Mouse (Mus musculus): Measurements from ENCODE around the gene Dlgap4.
A peak's percentile ranks its signal among the peaks of the same experiment; 100 is the strongest.

Gene Dlgap4

DNA sequence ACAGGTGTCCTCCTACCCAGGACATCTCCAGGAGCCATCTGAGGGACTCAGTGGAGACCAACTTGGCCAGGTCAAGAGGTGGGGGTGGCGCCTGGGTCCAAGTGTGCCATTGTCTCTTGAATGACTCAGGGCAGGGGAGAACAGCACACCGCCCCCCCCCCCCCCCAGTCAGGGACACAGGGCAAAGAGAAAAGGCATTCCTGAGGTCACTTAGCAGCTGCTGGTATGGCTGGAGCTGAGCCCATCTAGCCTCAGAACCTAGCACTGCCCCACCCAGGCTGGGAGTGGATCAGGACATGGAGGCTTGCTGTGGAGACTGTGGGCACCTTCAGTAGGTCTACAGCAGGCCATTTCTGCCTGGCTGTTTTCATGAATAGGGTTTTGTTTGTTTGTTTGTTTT, 9.7 kb downstream of the Dlgap4 start:
- H3K27me3 ChIP-seq (ENCODE audit: insufficient read depth, low read length): peaks cover 6% of the 10 kb centered on the region; the same call in 1 of the 2 replicates
- TF ChIP-seq POU5F1 (IDR thresholded peaks at IDR 0.05; ENCODE audit: borderline replicate concordance, low read length) (no peak), CTCF (conservative IDR thresholded peaks at IDR 0.05; ENCODE audit: low read length) (no peak), NANOG (IDR thresholded peaks at IDR 0.05; ENCODE audit: borderline replicate concordance, low read length) (no peak)
- H3K4me3 ChIP-seq (replicated peaks; ENCODE audit: low read length): no peak overlapping the region
- H3K4me1 ChIP-seq (replicated peaks; ENCODE audit: low read depth, low read length): peaks cover 63% of the 10 kb centered on the region
- H3K9me3 ChIP-seq (ENCODE audit: low read length): no peaks in the 10 kb centered on the region
- no peaks in the 10 kb centered on the region for H3K36me3 ChIP-seq (ENCODE audit: insufficient read depth, low read length)

DNA sequence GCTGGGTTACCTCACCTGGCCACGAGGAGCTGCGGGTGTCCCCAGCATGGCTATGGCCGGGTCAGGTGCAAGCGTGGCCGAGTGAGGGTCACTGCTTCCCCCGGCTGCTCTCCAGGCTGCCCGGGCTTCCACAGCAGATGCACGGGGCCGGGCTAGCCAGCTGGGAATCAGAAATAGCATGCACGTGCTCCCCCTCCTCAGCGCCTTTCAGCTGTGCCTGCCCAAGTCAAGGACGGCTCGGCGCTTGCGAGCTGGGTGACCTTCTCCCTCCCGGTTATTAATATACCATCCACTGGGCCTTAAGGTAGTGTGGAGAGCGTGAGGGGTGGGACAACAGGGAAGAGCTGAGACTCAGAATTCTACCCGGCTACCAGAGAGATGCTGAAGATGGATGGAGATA, 11.8 kb downstream of the Dlgap4 start:
- H3K36me3 ChIP-seq (ENCODE audit: insufficient read depth, low read length): no peaks in the 10 kb centered on the region
- peaks cover 54% of the 10 kb centered on the region for H3K4me1 ChIP-seq (replicated peaks; ENCODE audit: low read depth, low read length)
- no peak for TF ChIP-seq NANOG (IDR thresholded peaks at IDR 0.05; ENCODE audit: borderline replicate concordance, low read length)
- TF ChIP-seq POU5F1 (IDR thresholded peaks at IDR 0.05; ENCODE audit: borderline replicate concordance, low read length): no peak
- TF ChIP-seq CTCF (conservative IDR thresholded peaks at IDR 0.05; ENCODE audit: low read length): no peak
- H3K9me3 ChIP-seq (ENCODE audit: low read length): no peaks in the 10 kb centered on the region
- 0 out of 2 replicates have a peak overlapping the region, but pooled peaks have one; percentile 17 for H3K4me3 ChIP-seq (replicated peaks; ENCODE audit: low read length)
- H3K27me3 ChIP-seq (ENCODE audit: insufficient read depth, low read length): no peaks in the 10 kb centered on the region; the same call in 1 of the 2 replicates

DNA sequence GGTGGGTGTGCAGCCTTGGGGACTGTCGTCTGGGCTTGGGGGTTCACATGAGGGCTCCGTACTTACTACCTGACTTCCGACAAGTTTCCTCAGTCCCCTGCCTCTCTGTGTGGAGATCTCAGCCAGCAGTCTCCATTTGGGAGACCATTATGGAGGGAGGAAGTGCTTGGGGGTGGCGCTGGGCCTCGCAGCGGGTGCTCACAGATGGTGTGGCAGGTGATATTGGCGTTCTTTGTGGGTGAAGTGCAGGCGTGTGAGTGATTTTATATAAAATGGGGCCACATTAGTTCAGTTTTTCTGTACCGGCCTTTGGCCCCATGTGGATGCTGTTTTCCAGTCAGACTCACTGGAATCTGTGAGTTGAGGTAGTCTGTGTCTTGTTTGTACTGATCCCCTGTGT, 12.6 kb downstream of the Dlgap4 start:
- H3K27me3 ChIP-seq (ENCODE audit: insufficient read depth, low read length): no peaks in the 10 kb centered on the region; the same call in 1 of the 2 replicates
- H3K4me1 ChIP-seq (replicated peaks; ENCODE audit: low read depth, low read length): peaks cover 51% of the 10 kb centered on the region
- TF ChIP-seq CTCF (conservative IDR thresholded peaks at IDR 0.05; ENCODE audit: low read length): no peak
- TF ChIP-seq NANOG (IDR thresholded peaks at IDR 0.05; ENCODE audit: borderline replicate concordance, low read length): no peak
- TF ChIP-seq POU5F1 (IDR thresholded peaks at IDR 0.05; ENCODE audit: borderline replicate concordance, low read length): no peak
- no peaks in the 10 kb centered on the region for H3K36me3 ChIP-seq (ENCODE audit: insufficient read depth, low read length)
- H3K9me3 ChIP-seq (ENCODE audit: low read length): no peaks in the 10 kb centered on the region
- no peak overlapping the region for H3K4me3 ChIP-seq (replicated peaks; ENCODE audit: low read length)

DNA sequence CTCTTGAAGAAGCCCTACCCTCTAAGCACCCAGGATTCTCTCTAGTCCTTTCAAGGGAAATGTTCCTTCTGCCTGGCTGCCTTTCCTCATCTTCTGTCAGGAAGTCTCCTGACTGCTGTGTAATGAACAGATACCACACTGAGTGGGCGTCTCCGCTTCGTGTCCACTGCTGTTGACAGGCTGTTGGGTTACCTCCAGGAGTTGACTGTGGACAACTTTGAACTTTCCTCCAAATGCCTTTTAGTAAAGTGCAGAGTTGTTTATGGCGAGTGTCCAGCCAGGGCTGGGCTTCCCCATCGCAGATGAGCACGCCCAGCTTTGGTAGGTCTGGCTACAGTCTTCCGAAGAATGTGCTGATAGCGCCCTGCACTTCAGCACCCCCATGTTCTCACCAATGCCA, 13.0 kb downstream of the Dlgap4 start:
- no peaks in the 10 kb centered on the region; the same call in 1 of the 2 replicates for H3K27me3 ChIP-seq (ENCODE audit: insufficient read depth, low read length)
- no peak overlapping the region for H3K4me3 ChIP-seq (replicated peaks; ENCODE audit: low read length)
- H3K36me3 ChIP-seq (ENCODE audit: insufficient read depth, low read length): no peaks in the 10 kb centered on the region
- no peaks in the 10 kb centered on the region for H3K9me3 ChIP-seq (ENCODE audit: low read length)
- TF ChIP-seq POU5F1 (IDR thresholded peaks at IDR 0.05; ENCODE audit: borderline replicate concordance, low read length) (no peak), CTCF (conservative IDR thresholded peaks at IDR 0.05; ENCODE audit: low read length) (no peak), NANOG (IDR thresholded peaks at IDR 0.05; ENCODE audit: borderline replicate concordance, low read length) (no peak)
- peaks cover 47% of the 10 kb centered on the region for H3K4me1 ChIP-seq (replicated peaks; ENCODE audit: low read depth, low read length)

DNA sequence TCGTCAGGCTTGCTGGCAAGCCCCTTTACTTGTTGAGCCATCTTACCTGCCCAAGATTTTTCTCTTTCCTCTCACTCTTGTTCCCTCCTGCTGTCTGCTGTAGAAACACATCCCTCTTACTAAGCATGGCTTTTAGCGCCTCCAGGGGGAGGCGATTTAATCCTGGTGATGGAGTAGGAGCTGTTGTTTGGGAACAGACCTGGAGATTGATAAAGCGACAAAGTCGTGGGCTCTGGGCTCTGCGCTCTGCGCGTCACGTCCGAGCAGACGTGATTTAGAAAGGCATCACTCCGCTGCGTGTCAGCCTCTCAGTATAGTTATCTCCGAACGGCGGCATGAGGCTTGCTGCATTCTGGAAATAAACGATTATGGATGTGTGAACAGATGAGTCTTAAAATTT, 14.4 kb downstream of the Dlgap4 start:
- Histone ChIP-seq H3K4me1 (replicated peaks; ENCODE audit: low read depth, low read length) (peaks cover 42% of the 10 kb centered on the region), H3K36me3 (ENCODE audit: insufficient read depth, low read length) (no peaks in the 10 kb centered on the region), H3K4me3 (replicated peaks; ENCODE audit: low read length) (no peak overlapping the region), H3K9me3 (ENCODE audit: low read length) (no peaks in the 10 kb centered on the region), H3K27me3 (ENCODE audit: insufficient read depth, low read length) (no peaks in the 10 kb centered on the region; the same call in 1 of the 2 replicates)
- TF ChIP-seq POU5F1 (IDR thresholded peaks at IDR 0.05; ENCODE audit: borderline replicate concordance, low read length) (no peak), CTCF (conservative IDR thresholded peaks at IDR 0.05; ENCODE audit: low read length) (no peak), NANOG (IDR thresholded peaks at IDR 0.05; ENCODE audit: borderline replicate concordance, low read length) (no peak)

DNA sequence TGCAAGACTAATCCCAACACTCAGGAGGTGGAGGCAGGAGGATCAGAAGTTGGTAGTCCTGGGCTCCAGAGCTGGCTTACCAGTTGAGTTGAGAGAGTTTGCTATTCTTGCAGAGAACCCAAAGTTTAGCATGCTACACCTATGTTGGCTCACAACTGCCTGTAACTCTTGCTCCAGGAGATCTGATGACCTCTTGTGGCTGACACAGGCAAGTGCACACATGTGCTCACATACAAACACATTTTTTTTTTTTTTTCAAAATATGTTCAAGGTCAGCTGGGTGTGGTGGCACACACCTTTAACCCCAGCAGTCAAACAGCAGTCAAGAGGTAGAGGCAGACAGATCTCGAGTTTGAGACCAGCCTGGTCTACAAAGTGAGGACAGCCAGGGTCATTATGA, 16.8 kb downstream of the Dlgap4 start:
- Histone ChIP-seq H3K4me3 (replicated peaks; ENCODE audit: low read length) (no peak overlapping the region), H3K4me1 (replicated peaks; ENCODE audit: low read depth, low read length) (peaks cover 25% of the 10 kb centered on the region), H3K9me3 (ENCODE audit: low read length) (no peaks in the 10 kb centered on the region), H3K36me3 (ENCODE audit: insufficient read depth, low read length) (no peaks in the 10 kb centered on the region), H3K27me3 (ENCODE audit: insufficient read depth, low read length) (no peaks in the 10 kb centered on the region)
- TF ChIP-seq POU5F1 (IDR thresholded peaks at IDR 0.05; ENCODE audit: borderline replicate concordance, low read length) (no peak), NANOG (IDR thresholded peaks at IDR 0.05; ENCODE audit: borderline replicate concordance, low read length) (no peak), CTCF (conservative IDR thresholded peaks at IDR 0.05; ENCODE audit: low read length) (peak; percentile 59)

DNA sequence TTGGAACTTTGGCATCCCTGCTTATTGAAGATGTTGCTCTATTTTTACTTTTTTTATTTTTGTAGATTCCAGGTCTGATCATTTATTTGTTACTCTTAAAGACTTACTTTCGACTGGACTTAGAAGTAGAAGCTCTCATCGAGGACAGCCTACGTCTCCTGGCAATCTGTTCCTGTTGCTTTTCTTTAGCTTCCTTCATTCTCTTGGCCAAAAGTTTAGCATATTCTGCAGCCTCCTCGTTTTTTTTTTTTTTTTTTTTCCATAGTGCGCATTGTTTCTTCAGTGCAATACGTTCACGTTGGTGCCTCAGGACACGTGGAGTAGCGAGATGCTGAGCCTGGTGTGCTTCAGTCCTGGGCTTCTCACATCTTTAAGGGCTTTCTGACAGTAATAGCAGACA, 19.2 kb downstream of the Dlgap4 start:
- H3K4me3 ChIP-seq (replicated peaks; ENCODE audit: low read length): no peak overlapping the region
- no peaks in the 10 kb centered on the region for H3K36me3 ChIP-seq (ENCODE audit: insufficient read depth, low read length)
- no peaks in the 10 kb centered on the region for H3K9me3 ChIP-seq (ENCODE audit: low read length)
- TF ChIP-seq CTCF (conservative IDR thresholded peaks at IDR 0.05; ENCODE audit: low read length) (no peak), NANOG (IDR thresholded peaks at IDR 0.05; ENCODE audit: borderline replicate concordance, low read length) (no peak), POU5F1 (IDR thresholded peaks at IDR 0.05; ENCODE audit: borderline replicate concordance, low read length) (no peak)
- H3K4me1 ChIP-seq (replicated peaks; ENCODE audit: low read depth, low read length): peaks cover 10% of the 10 kb centered on the region
- H3K27me3 ChIP-seq (ENCODE audit: insufficient read depth, low read length): no peaks in the 10 kb centered on the region

DNA sequence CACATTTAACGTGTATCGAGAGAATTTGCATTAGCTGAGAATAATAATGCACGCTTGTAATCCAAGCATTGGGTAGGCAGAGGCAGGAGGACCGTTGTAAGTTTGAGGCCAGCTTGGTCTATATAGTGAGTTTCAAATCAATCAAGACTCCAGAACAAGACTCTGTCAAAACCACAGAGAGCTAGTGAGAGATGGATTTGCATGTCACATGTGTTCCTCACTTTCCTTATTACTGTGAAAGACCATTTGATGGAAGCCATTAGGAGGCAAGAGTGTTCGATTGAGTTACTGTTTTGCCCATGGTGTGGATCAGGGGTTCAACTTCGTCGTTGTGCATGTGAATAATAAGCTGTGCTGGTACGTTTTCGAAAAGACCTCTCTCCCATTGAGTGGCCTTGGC, 21.6 kb downstream of the Dlgap4 start:
- Histone ChIP-seq H3K4me3 (replicated peaks; ENCODE audit: low read length) (no peak overlapping the region), H3K27me3 (ENCODE audit: insufficient read depth, low read length) (no peaks in the 10 kb centered on the region), H3K36me3 (ENCODE audit: insufficient read depth, low read length) (no peaks in the 10 kb centered on the region), H3K4me1 (replicated peaks; ENCODE audit: low read depth, low read length) (peaks cover 10% of the 10 kb centered on the region), H3K9me3 (ENCODE audit: low read length) (no peaks in the 10 kb centered on the region)
- no peak for TF ChIP-seq NANOG (IDR thresholded peaks at IDR 0.05; ENCODE audit: borderline replicate concordance, low read length)
- no peak for TF ChIP-seq POU5F1 (IDR thresholded peaks at IDR 0.05; ENCODE audit: borderline replicate concordance, low read length)
- TF ChIP-seq CTCF (conservative IDR thresholded peaks at IDR 0.05; ENCODE audit: low read length): no peak

DNA sequence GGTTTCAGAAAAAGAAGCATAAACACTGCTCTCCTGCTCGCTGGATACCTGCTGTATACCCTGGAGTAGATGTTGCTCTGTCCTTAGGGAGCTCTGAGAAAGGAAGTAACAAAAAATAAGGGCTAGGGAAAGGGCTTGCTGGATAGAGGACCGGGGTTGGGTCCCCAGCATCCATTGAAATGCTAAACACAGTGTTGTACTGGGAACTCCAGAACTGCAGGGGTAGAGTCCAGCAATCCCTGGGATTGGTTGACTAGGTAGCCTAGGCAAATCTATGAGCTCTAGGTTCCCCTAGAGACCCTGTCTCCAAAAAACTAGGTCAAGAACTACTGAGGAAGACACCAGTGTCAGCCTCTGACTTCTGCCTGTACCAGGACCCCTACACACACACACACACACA, 27.6 kb downstream of the Dlgap4 start:
- no peaks in the 10 kb centered on the region for H3K9me3 ChIP-seq (ENCODE audit: low read length)
- peaks cover 68% of the 10 kb centered on the region for H3K4me1 ChIP-seq (replicated peaks; ENCODE audit: low read depth, low read length)
- H3K27me3 ChIP-seq (ENCODE audit: insufficient read depth, low read length): no peaks in the 10 kb centered on the region
- peak overlapping the region; percentile 57 for H3K4me3 ChIP-seq (replicated peaks; ENCODE audit: low read length)
- TF ChIP-seq NANOG (IDR thresholded peaks at IDR 0.05; ENCODE audit: borderline replicate concordance, low read length): no peak
- no peak for TF ChIP-seq CTCF (conservative IDR thresholded peaks at IDR 0.05; ENCODE audit: low read length)
- no peak for TF ChIP-seq POU5F1 (IDR thresholded peaks at IDR 0.05; ENCODE audit: borderline replicate concordance, low read length)
- no peaks in the 10 kb centered on the region for H3K36me3 ChIP-seq (ENCODE audit: insufficient read depth, low read length)
